Mouse (Mus musculus): ENCODE data around the gene Zfp280b. TPM values are rescaled to one million over a fixed set of nuclear protein-coding genes. Genes with fewer than 3 reads are reported as not detected.

The Zfp280b gene
- polyA plus RNA-seq, 1 experiment: 7.0 TPM

DNA sequence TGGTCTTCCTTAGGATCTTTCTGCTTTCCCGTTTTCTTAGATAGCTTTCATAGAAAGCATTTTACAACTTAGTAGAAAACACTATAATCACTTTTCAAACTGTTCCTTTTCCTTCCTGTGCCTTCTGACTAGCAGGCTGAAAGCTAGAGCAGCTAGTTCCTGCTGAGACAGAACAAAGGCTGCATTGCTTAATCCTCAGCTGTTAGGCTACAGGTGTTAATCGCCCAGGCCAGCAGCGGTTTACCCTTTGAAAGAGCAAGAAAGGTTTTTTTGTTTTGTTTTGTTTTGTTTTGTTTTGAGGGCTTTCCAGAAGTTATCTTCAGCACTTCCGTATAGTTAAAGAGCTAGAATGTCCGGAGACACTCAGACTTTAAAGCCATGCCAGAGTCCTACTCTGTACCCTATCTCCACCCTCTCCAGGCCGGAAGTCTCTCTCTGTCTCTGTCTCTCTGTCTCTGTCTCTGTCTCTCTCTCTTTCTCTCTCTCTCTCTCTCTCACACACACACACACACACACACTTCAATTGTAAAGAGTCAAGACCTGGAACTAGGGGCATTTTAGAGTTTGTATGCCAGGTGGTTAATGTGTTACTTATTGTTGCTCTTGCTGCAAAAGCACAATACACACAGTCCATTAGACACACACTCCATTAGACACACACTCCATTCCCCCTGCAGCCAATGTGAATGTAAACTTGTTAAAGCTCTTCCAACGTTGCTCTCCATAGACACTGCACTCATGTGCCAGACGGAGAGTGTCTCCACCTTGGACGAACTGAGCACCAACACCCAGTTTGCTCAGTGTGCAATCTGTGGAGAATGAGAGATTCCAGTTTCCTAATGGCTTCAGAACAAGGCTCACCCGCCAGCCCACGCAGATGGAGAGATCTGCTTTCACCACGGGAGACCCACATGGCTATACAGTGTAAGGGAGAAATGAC lies 35.5 kb downstream of the Zfp280b start:
- TF ChIP-seq GATA1 (IDR thresholded peaks at IDR 0.05; ENCODE audit: low read length): no peak

Other genes with a start within 250 kb of the Zfp280b start
- not detected in 2 replicates for gene Gstt1, start 234.1 kb upstream of the Zfp280b start, polyA plus RNA-seq (2012)
- gene Gstt4, start 210.1 kb upstream of the Zfp280b start, polyA plus RNA-seq (2012): not detected in 2 replicates
- 7.3 and 8.5 TPM in 2 replicates for gene Gstt2, start 195.2 kb upstream of the Zfp280b start, polyA plus RNA-seq (2012)
- 3,863 and 3,963 TPM in 2 replicates for gene Mif, start 172.4 kb upstream of the Zfp280b start, polyA plus RNA-seq (2012)
- 0.27 and 0.36 TPM in 2 replicates for gene Derl3, start 139.2 kb upstream of the Zfp280b start, polyA plus RNA-seq (2012)
- 253 and 299 TPM in 2 replicates for gene Smarcb1, start 111.0 kb upstream of the Zfp280b start, polyA plus RNA-seq (2012)
- 585 and 819 TPM in 2 replicates for gene Chchd10, start 99.5 kb upstream of the Zfp280b start, polyA plus RNA-seq (2012)
- gene Mmp11, start 96.2 kb upstream of the Zfp280b start, polyA plus RNA-seq (2012): 0.12 TPM in 1 of 2 replicates, not detected in the other
- gene Gm867, start 92.0 kb upstream of the Zfp280b start, polyA plus RNA-seq (2012): not detected in 2 replicates
- gene Vpreb3, start 89.6 kb upstream of the Zfp280b start, polyA plus RNA-seq (2012): not detected in 2 replicates
- gene Gm5134, start 78.1 kb upstream of the Zfp280b start, polyA plus RNA-seq (2012): not detected in 2 replicates
- not detected in 2 replicates for gene Slc5a4b, start 78.3 kb downstream of the Zfp280b start, polyA plus RNA-seq (2012)
- not detected in 2 replicates for gene Slc5a4a, start 114.8 kb downstream of the Zfp280b start, polyA plus RNA-seq (2012)
- gene Prmt2, start 205.2 kb downstream of the Zfp280b start, polyA plus RNA-seq (2012): 0.16 and 0.36 TPM in 2 replicates
- not detected in 2 replicates for gene S100b, start 221.2 kb downstream of the Zfp280b start, polyA plus RNA-seq (2012)

All from G1E-ER4 (cell line).